Mouse (Mus musculus) lung, postnatal 10 days (tissue): ENCODE measurements around the gene Glis3.
A peak's percentile ranks its signal among the peaks of the same experiment; 100 is the strongest.

ENCODE experiments used
- DNase-seq: peaks from one replicate; pipeline ENCODE4 v3.0.0; 2021

Gene Glis3

DNA sequence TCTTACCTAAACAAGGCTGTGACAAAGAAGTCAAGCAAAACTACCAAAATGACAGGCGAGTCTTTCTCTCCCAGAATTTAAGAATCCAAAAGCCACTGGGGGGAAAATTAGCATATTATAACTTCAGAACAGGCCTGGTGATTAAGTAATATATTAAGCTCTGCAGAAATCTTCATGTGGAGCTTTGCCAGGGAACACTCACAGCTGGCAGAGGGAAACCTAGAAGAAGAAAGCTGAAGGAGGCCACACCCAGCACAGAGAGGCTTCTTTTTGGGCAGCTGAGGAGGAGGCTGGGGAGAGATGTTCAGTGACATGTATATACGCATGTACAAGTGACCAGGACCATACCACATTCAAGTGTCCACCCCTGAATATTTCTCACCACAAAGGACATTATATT is 304.1 kb downstream of the Glis3 start:
- DNase-seq = peak; percentile 35

DNA sequence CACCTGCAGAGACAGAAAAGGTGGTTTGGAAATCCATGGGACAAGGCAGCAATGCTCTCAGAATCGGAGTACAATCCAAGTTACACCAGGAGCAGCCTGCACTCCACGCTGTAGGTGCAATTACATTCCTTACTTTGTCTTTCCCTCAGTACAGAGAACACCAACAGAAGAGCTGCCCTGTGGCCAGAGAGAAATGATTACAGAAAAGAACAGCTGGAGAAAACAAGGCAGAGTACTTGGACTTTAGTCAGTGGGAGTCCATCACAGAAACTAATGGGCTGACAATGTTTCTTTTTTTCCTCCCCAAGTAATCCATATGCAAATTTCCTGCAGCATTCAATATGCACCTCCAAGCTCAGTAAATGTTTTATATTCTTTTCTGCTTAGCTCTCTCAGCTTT is 305.4 kb downstream of the Glis3 start:
- no peak for DNase-seq

DNA sequence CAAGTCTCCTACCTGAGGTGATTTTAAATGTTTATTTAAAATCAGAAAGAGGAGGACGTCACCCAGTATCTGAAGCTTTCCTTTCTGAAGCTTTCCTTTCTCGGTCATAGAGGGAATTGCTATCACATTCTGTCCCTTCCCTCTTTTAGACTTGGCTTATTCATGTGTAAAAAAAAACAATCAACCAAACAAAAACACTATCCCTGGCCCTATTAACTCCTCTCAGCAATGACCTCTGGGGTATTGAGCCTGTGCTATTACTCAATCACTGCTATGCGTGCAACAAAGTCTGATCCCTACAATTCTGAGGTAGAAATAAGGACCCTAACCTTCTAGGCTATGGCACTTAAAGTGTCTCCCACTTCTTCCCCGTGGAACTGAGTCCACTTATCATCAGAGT is 311.7 kb downstream of the Glis3 start:
- DNase-seq = no peak

DNA sequence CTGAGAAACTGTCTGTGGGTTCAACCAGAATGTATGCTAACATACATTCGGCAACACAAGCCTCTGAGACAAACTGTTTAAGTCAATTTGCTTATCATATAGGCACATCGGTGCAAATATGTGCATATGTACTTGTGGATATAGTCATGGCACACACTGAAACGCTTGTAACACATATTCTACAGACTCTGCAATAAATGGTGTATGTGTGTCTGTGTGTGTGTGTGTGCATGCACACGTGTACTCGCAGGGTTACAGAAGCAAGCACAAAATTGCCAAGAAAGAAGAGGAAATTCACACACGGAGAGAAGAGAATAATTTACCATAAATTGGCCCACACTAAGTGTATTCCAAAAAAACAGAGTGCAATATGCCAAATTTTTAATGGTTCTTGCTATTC is 312.6 kb downstream of the Glis3 start:
- no peak for DNase-seq

DNA sequence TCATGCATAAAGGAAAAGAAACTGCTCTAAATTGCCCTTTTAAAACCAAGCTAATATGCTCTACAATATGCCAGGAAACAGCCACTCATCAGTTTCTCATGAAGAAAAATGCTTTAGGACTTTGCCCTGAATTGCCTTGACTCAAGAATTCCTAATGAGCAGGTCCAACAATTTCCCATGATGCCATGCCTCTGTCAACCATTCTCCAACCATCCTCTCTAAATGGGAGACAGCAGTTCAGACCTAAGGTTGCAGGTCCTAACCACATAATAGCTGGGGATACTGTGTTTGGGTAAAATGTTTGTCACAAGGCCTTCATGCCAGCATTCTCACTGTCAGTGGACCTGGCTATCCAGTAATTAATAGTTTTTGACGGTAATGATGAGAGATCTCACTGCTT is 313.1 kb downstream of the Glis3 start:
- DNase-seq = no peak

DNA sequence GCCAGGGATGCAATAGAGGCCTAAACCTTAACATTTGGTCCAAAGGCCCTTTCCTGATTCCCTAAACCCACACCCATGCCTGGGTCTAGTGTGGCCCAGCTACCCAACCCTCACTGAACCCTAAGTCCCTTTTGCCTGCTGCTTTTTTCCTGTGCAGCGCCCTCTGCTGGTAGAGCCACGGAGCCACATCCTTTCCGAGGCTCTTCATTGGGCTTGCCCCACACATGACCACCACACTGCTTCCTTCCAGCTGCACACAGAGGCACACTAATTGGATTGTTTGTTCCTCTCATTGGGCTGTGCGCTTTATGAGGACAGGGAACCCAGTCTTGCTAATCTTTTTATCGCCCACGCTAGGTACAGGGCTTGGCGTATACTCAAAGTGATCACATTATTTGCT is 314.0 kb downstream of the Glis3 start:
- peak; percentile 38 for DNase-seq

DNA sequence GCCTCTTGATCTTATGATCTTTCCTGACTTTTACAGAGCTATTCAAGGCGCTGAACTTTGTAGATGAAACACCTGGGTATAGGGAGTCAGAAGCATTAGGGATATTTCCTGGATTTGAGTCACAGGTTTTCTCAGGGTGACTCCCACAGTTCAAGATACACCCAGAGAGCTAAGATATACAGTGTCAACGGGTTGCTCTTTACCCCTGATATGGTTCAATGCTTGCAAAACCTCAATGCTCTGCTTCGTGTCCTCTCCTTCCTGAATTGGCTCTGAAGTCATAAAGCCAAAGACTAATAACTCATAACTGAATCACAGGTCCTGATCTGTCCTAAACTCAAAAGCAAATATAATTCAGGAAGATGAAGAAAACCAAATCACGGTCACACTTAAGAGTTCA is 319.0 kb downstream of the Glis3 start:
- no peak for DNase-seq

DNA sequence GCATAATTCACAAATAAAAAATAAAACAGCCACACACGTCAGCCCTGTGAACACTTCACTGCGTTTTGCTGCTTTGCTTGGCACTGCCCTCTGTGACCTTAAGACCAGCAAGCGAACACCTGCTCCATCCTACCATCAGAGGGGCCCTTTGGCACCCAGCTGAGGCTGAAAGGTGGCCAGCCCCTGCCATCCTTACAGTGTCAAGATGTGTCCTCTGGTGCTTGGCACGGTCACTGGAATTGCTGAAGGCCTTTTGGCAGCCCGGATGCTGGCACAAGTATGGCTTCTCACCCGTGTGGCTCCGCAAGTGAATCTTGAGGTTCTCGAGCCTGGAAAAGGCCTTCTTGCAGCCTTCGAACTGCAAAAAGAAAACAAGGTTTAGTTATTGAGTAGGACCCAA is 322.3 kb downstream of the Glis3 start:
- DNase-seq = no peak

DNA sequence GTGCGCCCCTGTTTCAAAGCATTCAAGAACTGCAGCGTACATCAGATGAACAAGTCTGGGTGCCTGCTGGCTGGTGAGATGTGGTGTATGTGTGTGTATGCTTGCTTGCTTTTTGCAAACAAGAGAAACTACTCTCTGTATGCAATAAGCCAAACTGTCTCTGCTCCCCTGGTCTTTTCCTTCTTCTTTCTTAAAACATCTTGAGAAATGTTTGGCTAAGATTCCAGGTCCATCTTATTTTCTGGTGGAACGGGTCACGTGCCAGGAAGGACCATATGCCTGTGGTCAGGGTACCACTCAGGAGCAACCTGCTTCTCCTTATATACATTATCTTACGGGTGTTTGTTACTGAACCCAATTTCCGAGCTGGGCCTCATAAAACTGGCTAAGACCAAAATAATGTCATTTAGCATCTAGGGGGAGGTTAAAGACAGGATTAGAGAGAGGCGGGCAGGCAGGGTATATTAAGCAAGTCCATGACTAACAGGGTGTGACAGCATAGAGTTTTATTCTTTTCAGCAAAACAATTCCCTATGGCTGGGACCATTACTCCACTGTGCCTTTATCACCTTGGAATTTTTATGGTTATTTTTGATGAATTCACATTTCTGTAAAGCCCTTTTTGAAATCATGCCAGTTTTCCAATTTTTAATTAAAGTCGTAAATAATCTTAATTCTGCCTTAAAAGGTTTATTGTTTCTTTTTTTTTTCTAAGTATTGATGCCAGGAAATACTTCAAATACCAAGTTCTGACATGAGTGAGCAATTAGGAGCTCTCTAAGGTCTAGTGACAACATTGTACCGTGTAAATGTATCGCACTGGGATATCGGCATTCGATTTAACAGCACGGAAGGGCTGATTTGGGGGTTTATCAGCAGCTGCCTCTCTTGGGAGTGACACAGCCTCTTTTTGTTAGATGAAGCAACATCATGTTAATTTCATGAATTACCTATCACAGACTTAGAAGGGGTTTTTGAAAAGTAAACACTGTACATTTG is 328.5 kb downstream of the Glis3 start:
- DNase-seq = no peak

DNA sequence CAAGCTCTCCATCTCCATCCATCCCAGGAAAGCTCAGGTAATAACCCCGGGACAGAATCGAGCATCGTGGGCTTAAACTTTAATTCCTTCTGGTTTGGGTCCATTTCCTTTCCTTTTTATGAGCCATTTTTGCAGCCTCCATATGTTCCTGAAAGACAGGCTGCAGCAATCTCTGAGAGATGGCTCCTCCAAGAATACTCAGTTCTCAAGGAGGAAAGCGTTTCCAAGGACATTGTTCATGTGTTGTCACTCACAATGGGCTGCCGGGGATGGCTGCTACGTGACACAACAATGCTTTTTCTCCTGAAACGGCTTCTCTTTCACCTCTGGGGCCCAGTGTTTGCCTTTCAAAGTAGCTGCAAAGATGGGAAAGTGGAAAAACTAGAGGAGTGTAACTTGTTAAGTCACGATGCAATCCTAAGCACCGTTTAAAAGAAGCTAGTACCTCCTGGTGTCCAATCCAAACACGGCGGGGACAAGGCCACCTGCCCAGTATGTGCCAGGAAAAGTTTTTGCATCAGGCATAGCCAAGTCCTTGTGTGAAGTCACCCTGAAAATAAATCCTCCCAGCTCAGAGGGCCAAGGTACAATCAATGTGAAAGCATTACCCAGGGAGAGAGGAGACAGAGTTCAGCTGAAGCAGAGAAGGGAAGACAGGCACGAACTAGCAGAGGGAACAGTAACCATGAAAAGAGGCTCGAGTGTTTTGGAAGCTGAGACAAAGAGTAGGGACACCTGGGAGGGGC is 332.6 kb downstream of the Glis3 start:
- no peak for DNase-seq

DNA sequence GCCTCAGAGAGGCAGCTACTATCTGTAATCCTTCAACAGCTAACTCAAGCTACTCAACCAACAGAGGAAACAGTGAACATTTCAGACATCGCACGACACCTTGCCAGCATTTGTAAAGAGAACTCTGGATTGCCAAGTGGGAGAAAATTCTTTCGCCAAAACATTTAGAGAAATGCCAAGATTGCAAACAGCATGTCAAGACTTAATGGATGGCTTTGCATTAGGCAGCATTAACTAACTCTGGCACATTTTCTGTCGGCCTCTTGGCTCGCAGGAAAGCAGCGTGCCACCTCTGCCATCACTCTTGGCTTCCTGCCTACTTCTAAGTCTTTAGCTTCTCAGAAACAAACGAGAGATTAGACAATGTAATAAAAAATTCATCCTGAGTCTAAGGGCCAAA is 336.2 kb downstream of the Glis3 start:
- DNase-seq = no peak

DNA sequence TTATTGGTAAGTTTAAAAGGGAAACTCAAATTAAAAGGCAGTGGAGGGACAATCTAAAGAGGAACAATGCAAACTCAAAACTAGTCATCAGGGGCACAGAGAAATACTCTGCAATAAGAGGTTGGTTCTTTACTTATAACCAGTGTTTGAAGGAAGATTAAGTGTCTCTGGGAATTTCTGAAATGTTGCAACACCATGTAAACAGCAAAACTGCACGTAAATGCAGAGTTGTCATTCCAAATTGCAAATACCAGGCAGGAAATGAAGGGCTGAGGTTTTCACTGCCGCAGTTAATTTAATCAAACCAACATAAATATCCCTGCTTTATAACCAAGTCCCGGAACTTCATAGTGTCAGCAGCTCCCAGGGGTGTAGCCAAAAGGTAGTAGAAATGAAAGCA is 342.3 kb downstream of the Glis3 start:
- no peak for DNase-seq

DNA sequence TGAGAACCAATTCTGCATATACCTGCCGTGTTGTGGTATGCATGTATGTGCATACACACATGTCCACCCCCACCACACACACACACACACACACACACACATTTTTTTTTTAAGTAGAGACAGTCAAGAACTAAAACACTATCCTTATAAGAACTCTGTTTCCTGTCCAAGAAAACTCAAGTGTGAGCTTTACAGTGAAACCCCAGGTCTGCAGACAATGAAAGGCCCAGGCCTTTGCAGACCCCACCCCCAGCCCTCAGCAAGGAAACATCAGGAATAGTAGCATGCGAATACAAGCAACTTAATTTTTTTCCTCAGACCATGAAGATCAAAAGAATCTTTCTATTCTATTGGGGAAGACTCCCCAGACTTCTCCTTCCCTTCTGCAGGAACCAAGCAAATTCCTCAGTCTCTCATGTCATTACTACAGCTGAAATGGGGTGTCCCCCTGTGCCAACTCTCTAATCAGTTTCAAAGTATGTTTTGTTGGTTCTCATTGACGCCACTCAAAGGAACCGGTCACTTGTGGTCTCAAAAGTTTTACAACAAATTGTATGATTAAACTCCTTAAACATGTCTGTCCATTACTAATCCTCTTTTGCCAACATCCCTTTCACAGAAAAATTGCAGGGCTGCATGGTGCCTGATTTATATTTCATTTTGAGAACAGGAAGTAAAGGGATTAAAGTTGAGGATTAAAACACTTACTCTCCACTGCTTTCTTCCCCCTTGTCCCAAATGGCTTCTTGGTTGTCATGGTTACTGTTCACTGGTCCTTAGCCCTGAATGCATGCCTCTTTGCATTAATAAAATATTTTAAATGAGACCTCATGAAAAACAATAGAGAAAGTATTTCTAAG is 343.0 kb downstream of the Glis3 start:
- no peak for DNase-seq

DNA sequence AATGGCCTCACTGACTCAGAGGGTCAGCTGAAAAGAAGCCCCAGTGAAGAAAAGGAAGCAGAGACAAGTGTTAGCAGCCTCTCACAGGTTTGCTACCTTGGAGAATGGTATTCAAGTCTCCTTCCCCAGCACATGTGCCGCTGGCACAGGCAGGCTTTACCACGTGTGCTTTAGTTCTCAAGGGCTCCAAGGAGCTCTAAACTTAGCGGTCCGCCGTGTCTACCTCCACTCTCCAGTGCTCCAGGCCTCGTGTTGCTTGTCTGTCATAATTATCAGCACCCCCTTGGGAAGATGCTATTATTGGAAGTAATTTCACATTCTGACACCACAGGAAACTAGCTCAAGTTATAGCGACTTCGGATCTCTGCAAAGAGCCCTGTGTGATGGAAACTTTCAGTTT is 344.0 kb downstream of the Glis3 start:
- DNase-seq = no peak

DNA sequence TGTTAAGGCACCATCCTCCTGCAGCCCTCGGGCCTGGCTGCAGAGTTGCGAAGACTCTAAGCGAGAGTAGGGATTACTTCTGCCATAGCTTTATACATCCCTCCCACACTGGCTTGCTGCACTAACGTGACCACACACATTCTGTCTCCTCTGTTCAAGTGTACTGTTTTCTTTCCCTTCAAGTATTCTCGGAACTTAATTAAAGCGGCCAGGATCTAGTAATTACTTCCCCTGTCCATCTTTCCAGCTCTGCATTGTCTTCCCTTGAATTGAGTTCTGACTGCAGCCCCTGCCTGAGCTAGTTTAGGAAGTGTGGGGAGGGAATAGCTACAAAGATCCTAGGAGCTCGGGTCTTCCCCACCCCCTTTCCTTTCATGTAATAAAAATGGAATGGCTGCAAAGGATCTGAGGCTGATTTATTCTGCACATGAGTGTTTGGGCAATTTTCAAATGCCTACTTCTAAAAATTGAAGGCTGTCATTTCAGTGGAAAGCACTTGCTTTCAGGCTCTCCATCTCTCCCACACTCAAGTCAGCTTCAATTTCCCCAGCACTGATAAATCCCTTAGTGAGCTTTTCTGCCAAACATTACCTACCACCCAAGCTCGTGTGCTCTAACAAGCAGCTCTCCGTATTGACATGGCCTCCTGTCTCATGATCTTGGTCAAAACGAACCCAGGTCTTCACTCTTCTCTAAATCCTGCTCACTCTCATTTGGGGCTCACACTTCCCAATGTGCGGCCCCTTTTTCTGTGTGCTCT is 346.7 kb downstream of the Glis3 start:
- no peak for DNase-seq

DNA sequence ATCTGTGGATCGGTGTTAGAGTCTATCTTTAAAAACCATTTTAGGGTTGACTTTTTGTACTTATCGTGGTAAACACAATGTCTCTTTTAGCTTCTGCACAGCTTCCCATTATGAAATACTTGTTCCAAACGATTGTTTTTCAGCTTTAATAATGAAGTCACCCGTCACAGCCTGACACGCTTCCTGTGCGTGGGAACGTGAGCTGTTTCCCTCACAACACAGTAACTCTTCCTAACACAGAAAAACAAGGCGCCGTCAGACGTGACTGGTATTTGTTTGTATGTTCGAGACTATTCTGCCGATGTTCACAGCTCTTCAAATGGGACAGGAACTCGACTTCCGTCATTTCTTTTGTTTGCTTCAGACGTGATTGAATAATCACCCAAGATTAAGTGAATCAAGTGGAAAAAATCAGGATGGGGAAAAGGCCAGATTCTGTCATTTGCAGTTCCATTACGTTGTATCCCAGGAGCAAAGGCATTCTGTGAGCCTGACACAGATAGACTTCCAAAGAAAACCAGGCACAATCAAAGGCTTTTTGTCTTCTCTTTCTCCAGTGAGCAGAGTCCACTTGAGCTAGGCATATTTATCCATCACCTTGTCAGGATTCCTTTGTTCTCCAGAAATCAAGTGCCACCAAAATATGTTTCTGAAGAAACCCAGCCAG is 351.3 kb downstream of the Glis3 start:
- peak; percentile 23 for DNase-seq

DNA sequence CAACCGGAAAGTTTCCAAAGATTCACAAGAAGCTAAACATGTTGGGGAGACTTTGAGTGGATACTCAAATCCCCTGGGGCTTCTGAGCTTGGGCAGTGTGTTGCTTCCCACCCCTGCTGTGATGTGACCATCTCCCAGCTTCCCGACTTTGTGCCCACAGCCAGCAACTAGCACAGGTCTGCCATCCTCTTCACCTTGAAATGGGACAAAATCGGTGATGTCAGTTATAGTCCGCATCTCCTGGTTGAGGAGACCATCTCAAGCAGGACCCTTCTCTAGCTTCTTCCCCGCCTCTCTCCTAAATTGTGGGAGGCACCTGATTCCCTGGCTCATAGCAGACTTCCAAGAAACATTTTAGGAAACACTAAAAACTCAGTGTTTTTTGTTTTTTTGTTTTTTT is 352.3 kb downstream of the Glis3 start:
- DNase-seq = no peak

DNA sequence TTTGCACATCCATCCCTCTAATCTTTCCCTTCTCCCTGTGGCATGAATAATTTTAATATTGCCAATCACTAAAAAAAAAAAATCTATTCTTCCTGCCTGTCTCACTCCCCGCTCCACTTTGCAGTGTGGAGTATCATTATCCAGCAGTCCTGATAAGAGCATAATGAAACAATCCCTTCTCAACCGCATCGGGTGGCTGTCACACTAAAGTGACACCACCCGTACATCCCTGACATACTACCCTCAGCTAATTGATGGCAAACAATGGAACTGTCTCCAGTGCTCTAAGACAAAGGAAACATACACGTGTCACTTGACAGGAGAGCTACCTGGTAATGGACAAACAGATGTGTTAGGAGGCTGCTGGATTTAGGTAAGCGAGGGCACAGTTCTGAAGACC is 373.8 kb downstream of the Glis3 start:
- DNase-seq = no peak

DNA sequence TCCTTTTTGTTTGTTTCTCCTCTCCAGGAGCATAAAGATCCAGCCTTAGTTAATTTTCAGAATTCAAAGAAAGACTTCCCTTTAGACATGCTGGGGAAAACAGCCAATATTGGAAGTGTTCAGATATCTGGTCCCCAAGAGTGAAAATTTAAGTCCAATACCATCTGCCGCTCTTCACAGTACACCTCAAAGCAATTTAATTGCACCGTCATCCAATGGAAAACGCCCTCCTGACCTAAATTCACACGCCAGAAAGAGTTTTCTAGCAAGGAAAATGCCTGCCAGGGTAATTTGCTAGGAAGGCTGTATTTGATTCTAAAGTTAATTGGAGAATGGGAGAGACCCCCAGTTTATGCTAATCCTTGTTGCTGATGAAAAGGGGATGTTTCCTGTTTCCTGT is 374.4 kb downstream of the Glis3 start:
- no peak for DNase-seq

DNA sequence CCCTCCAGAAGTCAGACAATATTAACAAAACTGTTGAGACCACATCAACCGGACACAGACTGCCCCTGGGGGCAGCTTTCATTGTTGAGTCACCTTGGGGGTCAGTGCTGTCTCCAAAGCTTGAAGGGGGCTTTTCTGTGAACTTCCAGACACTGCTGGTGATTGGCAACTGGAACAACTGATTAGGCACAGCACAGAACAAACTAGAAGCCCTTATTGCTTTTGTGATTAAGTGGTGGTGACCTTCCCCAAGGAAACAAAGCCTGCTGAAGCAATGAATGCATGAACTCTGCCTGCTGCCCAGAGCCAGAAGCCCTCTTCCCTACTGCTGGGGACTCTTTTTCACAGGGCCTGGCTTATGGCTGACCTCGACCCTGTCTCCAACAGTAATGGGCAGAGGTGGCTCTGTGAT is 377.0 kb downstream of the Glis3 start:
- no peak for DNase-seq

DNA sequence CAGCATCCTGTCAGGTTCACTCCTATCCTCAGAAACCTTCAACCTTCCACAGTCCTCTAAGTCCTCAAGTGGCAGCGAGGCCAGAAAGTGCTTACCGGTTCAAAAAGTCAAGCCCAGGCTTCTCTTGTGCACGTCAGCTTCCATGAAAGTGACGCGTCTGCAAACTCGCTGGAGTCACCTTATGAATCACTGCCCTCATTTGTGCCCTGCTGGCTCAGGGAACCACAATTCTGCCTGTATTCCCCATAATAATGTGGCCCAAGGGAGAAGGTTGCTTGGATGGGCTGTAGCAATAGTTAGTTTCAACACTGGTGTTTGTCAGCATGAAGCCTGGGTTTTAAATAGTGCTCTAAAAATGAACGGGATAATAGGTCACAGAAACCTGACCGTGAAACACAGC is 379.7 kb downstream of the Glis3 start:
- no peak for DNase-seq

DNA sequence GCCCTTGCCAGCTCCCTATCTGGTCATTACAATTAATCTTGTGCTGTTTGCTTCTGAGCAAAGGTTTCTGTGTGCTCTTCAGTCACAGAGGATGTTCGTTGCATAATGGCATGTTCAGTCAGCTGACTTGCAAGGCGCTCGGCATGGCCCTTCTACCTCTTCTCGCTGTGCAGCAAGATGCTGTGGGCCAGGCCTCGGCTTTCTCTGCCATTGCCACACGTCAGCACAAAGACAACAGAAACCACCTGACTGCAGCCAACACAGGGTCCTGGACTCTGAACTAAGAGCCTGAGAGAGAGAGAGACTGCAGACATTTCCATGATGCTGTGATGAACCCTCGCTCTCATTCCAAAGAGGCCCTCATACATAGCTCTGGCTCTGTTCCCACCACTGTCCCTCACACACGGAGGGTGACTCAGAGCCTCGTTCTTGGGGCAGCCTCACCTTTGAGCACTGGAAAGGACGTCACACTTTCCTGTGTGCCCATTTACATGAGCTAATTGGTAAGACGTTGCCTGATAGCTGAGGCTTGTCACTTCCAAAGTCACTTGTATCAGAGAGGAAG is 380.6 kb downstream of the Glis3 start:
- no peak for DNase-seq
